Mouse (Mus musculus) MEL (cell line): Measurements from ENCODE around the gene Esr1.

Source experiments
- CTCF ChIP-seq, 3 experiments: IDR thresholded peaks in 2 of 3; conservative IDR thresholded peaks in 1 of 3; 2 replicates each; pipeline ENCODE4 v1.5.1; 2011 to 2012; ENCODE audit warnings: low read length in 3 of 3, low read depth in 2 of 3, mild to moderate bottlenecking in 2 of 3, improper control_type of control experiment in 1 of 3, inconsistent platforms in 1 of 3, mixed read lengths in 1 of 3, moderate library complexity in 1 of 3; ENCODE audit not compliant: control insufficient read depth in 1 of 3, insufficient read depth in 1 of 3, poor library complexity in 1 of 3, severe bottlenecking in 1 of 3
- GABPA ChIP-seq: IDR thresholded peaks from 2 replicates; pipeline ENCODE4 v1.6.1; 2012; ENCODE audit warnings: low read depth, mild to moderate bottlenecking, inconsistent platforms, low read length, improper control_type of control experiment, moderate library complexity
- GATA1 ChIP-seq: IDR thresholded peaks from 2 replicates; pipeline ENCODE4 v1.6.1; 2011; ENCODE audit warnings: low read depth, low read length, improper control_type of control experiment
- MAX ChIP-seq: IDR thresholded peaks from 2 replicates; pipeline ENCODE4 v1.6.1; 2011; ENCODE audit warnings: low read length, improper control_type of control experiment
- MEF2A ChIP-seq: IDR thresholded peaks from 2 replicates; pipeline ENCODE4 v1.6.1; 2014; ENCODE audit warnings: low read depth, mild to moderate bottlenecking, inconsistent platforms, low read length, improper control_type of control experiment; ENCODE audit not compliant: poor library complexity, insufficient replicate concordance, severe bottlenecking; ENCODE audit errors: extremely low read depth
- POLR2A ChIP-seq, 2 experiments: IDR thresholded peaks; 2 replicates each; pipeline ENCODE4 v1.6.1; 2011 to 2012; ENCODE audit warnings: low read length in 2 of 2, mild to moderate bottlenecking in 2 of 2, control low read depth in 1 of 2, improper control_type of control experiment in 1 of 2, low read depth in 1 of 2, moderate library complexity in 1 of 2; ENCODE audit not compliant: control insufficient read depth in 1 of 2, insufficient read depth in 1 of 2, poor library complexity in 1 of 2
- POLR2AphosphoS5 ChIP-seq: IDR thresholded peaks from 2 replicates; pipeline ENCODE4 v1.6.1; 2012; ENCODE audit warnings: low read depth, borderline replicate concordance, mild to moderate bottlenecking, inconsistent platforms, low read length, moderate library complexity, mixed read lengths
- RAD21 ChIP-seq: IDR thresholded peaks from 2 replicates; pipeline ENCODE4 v1.6.1; 2011; ENCODE audit warnings: mild to moderate bottlenecking, low read depth, low read length, improper control_type of control experiment
- SIN3A ChIP-seq: IDR thresholded peaks from 2 replicates; pipeline ENCODE4 v1.6.1; 2012; ENCODE audit warnings: low read length, improper control_type of control experiment, inconsistent platforms
- TBP ChIP-seq: IDR thresholded peaks from 2 replicates; pipeline ENCODE4 v1.8.0; 2011; ENCODE audit warnings: low read depth, low read length, improper control_type of control experiment
- TCF12 ChIP-seq: IDR thresholded peaks from 2 replicates; pipeline ENCODE4 v1.6.1; 2014; ENCODE audit warnings: low read depth, mild to moderate bottlenecking, inconsistent platforms, low read length, improper control_type of control experiment, moderate library complexity
- UBTF ChIP-seq: IDR thresholded peaks from 2 replicates; pipeline ENCODE4 v1.6.1; 2012; ENCODE audit warnings: low read depth, mild to moderate bottlenecking, inconsistent platforms, low read length, improper control_type of control experiment, moderate library complexity, borderline replicate concordance; ENCODE audit not compliant: insufficient read depth
- USF2 ChIP-seq, 2 experiments: IDR thresholded peaks; 2 replicates each; pipeline ENCODE4 v1.6.1; 2011 to 2012; ENCODE audit warnings: improper control_type of control experiment in 2 of 2, low read length in 2 of 2, borderline replicate concordance in 1 of 2, inconsistent platforms in 1 of 2, low read depth in 1 of 2, mild to moderate bottlenecking in 1 of 2; ENCODE audit not compliant: insufficient read depth in 1 of 2

- no peak for TF ChIP-seq RAD21
- no peak for TF ChIP-seq CTCF (IDR thresholded peaks at IDR 0.05 in 2 of 3, conservative IDR thresholded peaks at IDR 0.05 in 1 of 3; ENCODE audit: control insufficient read depth in 1 of 3, insufficient read depth in 1 of 3, low read depth in 2 of 3, low read length in 3 of 3, poor library complexity in 1 of 3, severe bottlenecking in 1 of 3)
- TF ChIP-seq MEF2A: no peak
- TF ChIP-seq MAX: no peak
- TF ChIP-seq TCF12: no peak
- TF ChIP-seq TBP: no peak
- no peak for TF ChIP-seq GABPA
- TF ChIP-seq POLR2AphosphoS5: no peak
- no peak for TF ChIP-seq GATA1
- TF ChIP-seq USF2 (IDR thresholded peaks at IDR 0.05; ENCODE audit: borderline replicate concordance in 1 of 2, insufficient read depth in 1 of 2, low read depth in 1 of 2, low read length in 2 of 2): no peak
- no peak for TF ChIP-seq SIN3A
- TF ChIP-seq POLR2A (IDR thresholded peaks at IDR 0.05; ENCODE audit: control insufficient read depth in 1 of 2, insufficient read depth in 1 of 2, low read depth in 1 of 2, low read length in 2 of 2, poor library complexity in 1 of 2): no peak
- no peak for TF ChIP-seq UBTF
Observed at GRCm38 (mm10) chr10:4849881-4850280, 238.5 kb downstream of the Esr1 start.
